Mouse (Mus musculus) left cerebral cortex, postnatal 14 days (tissue): ENCODE results near the gene Sspo. TPM values are rescaled to one million over a fixed set of nuclear protein-coding genes. Genes with fewer than 3 reads are reported as not detected.

Experiments used
- DNase-seq, 2 experiments: peaks; one replicate each; pipeline ENCODE4 v3.0.0; 2021 to 2022; ENCODE audit warnings: low spot score in 2 of 2, mixed read lengths in 1 of 2
- intact Hi-C: fragments of 180-260 bp; cut with DNase I; formaldehyde crosslinking; loops from one replicate; pipeline ENCODE4 v1.15.1; 2025
- long read RNA-seq, 2 experiments: library from polyadenylated mRNA; stranded (forward); transcript quantifications; one replicate each; pipeline ENCODE4 v2.0.0; 2021
- total RNA-seq, 2 experiments: library from RNA; stranded (reverse); gene quantifications; 2 replicates each; pipeline ENCODE4 v1.2.3; 2021

The Sspo gene
- total RNA-seq = under 1 TPM; 0.59 to 0.64 TPM
- long read RNA-seq, experiment 1 = 0 reads
- long read RNA-seq, experiment 2 = 0 reads

GRCm38 (mm10) chr6:48447929-48448328 lies at the start of gene Sspo:
Sspo (plus strand) TSS chr6:48448229.
- no peak for DNase-seq
- intact Hi-C loops = no loop called here

GRCm38 (mm10) chr6:48399906-48400305 lies 48.1 kb upstream of the Sspo start:
- intact Hi-C loops = loop anchor here (5.0 kb wide), 3 partner anchors 102 to 223 kb away; partner anchors contain the start of gene Atp6v0e2
- no peak for DNase-seq

DNA sequence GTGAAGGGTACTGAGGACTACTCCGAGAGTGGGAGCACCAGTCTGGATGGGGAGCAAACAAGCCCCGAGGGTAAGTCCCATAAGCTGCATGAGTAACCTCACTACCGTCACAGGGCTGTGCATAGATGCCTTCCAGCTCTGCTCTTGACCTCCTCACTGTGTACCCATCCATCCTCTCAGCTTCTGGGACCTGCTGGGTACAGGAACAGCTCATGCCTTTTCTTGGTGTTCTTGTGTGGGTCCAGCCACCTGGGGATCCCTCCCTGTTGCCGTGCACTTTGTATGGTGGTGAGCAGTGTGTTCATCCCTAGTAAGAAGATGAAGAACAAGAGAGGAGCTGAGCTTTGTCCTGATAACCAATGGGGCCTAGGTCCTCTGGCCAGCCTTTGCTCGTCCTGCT lies 44.0 kb upstream of the Sspo start:
- DNase-seq = no peak
- intact Hi-C loops = no loop called here

- no peak for DNase-seq
- intact Hi-C loops = no loop called here
Observed at GRCm38 (mm10) chr6:48409726-48410343, 38.2 kb upstream of the Sspo start.

DNA sequence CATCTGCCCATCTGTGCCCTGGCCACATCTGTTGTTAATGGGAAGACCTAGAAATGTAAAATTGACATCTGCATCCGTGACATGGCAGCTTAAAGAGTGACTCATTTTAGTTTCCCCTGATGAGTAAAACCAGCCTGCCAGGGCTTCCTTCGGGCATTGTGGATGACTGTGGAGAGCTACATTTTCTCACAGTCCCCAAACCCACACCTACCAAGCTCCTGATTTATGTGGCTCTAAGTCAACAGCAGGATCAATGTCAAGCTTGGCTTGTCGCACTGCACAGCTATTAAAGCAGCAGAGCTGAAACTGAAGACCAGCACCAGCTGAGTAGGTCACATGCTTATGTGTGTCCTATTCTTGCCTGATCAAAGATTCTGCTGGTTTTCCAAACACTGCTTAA lies 37.5 kb upstream of the Sspo start:
- intact Hi-C loops = no loop called here
- no peak for DNase-seq

DNA sequence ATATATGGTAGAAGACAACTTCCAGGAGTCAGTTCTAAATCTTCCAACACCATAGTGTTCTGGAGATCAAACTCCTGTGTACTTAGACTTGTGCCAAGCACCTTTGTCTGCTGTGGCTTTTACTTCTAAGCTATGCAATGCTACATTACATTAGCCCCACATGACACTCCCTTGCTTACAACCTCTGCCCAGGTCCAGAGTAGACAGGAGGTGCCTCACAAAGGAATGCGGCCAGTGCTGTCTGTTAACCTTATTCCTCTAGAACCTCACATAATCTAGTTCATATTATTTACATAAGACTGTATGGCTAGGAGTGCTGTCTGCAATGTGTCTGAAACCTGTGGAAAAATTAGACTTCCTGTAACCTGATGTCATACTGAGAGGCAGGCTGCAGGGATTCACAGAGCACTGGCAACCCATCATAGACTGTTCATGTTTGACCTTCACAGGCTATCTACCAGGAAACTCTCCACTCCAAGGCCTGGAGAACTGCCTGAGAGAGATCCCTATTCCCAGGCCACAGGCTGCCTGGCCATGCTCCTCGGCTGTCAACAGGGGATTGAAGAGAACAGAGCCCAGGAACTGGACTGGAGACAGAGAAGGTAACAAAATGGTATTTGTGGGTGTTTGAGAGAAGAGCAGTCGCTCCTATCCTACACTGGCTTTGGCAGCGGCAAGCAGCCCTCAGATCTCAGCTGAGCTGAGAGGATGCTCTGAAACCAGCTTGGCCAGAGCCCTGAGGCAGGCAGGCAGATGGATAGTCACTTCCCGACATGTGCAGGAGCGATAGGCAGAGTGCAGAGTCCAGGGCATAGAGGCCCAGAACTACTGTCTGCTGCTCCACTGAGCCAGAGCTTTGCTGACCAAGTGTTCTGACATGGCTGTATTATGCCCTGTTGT lies 36.6 kb upstream of the Sspo start:
- intact Hi-C loops = no loop called here
- no peak for DNase-seq

DNA sequence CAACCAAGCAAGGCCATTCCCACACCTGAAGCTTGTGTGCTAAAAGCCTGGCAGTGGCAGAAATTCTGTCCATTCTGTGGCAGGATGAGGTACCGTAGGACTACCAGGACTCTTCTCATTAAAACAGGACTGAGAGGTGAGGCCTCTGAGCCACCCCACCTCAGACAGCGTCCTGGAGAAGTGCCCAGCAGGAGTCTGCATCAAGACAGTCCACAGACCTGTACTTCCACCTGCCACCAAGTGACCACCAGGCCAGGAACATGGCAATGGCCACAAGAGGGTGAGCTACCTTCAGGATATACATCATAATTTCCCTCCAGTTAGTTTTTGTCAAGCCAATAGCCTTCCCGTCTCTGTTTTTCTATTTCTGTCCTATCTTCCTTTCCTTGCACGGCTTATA lies 35.9 kb upstream of the Sspo start:
- DNase-seq = no peak

GRCm38 (mm10) chr6:48412662-48413061 lies 35.4 kb upstream of the Sspo start:
- no peak for DNase-seq
- intact Hi-C loops = no loop called here

More for the DNA sequence above, 35.9 kb upstream of the Sspo start:
- intact Hi-C loops = no loop called here

DNA sequence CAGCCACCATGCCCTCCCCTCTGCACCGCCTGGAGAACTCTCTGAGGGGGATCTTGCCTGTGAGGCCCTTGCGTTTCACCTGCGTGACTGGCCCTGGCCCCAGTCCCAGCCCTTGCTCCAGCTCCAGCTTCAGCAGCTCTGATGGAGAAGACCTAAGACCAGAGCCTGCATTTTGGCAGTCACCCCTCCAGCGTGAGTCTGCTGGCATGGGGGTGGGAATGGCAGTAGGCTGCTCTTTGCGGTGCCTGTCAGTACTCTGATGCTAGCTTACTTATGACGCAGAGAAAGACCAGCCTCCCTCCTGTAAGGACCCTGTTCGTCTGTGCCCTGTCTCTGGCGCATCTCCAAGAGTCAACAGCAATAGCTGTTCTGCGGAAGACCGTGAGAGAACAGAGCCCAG lies 34.9 kb upstream of the Sspo start:
- DNase-seq = no peak
- intact Hi-C loops = no loop called here

DNA sequence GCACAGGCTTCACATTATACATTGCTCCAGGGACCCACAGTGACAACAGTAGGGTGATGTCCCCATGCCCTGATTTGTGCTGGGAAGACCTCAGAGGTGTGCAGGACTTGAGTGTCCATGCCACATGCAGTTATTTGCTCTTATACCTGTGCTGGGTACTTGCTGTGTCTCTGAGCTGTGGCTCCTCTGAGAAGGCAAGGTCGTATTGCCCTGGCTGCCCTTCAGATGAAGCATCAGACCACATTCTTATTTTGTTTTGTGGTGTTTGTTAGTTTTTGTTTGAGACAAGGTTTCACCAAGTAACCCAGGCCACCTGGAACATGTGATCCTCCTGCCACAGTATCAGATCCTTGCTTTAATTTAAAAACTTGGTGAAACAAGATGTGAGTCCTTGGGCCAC lies 33.1 kb upstream of the Sspo start:
- no peak for DNase-seq
- intact Hi-C loops = no loop called here

GRCm38 (mm10) chr6:48415636-48416035 lies 32.4 kb upstream of the Sspo start:
- intact Hi-C loops = no loop called here
- DNase-seq = no peak

DNA sequence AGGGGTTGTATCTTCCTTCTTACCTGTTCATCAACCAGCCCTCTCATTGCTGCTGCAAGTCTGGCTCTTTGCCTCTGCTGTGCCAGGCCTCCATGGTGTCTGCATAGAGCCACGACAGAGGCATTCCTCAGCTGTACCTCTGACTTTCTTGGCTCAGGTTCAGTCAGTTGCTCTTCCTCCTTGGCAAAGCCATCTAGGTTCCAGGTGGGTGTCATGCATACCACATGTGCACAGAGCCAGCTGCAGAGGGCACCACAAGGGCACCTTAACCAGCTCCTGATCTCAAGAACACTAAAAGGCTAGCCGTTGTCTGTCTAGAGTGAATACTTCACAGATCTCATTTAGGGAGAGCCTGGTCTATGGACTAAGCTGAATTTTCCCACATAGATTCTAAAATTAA lies 31.5 kb upstream of the Sspo start:
- intact Hi-C loops = no loop called here

DNA sequence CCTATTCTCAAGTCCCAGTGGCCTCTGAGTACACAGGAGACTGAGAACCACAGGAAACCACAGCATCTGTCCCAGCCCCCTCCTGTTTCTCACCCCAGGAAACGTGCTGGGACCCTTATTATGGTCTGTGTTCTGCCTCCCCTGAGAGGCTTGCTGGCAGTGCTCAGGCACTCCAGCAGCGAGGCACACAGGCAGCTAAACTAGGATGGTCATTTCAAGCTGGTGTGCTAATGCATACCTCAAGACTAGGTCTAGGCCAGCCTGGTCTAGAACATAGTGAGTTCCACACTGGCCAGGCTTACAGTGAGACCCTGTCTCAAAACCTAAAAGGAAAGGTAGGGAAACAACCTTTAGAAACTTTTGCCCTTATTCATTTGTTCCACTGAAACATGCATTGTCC lies 27.4 kb upstream of the Sspo start:
- DNase-seq = no peak
- intact Hi-C loops = no loop called here

More for the DNA sequence above, 31.5 kb upstream of the Sspo start:
- DNase-seq = no peak

- no peak for DNase-seq
- intact Hi-C loops = no loop called here
Observed at GRCm38 (mm10) chr6:48423336-48423735, 24.7 kb upstream of the Sspo start.

DNA sequence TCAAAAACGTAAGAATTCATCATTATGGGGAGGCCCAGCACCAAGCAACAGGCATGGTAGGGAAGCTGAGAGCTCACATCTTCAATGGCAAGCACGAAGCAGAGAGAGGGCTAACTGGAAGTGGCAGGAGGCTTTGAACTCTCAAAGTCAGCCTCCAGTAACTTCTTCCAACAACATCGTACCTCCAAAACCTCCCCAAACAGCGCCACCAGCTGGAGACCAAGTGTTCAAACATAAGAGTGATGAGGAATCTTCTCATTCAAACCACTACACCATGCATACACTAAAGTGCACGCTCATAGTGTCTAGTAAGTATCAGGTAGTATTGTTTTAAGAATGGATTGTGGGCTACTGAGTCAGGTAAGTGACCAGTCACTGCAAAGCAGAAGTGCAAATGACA lies 24.0 kb upstream of the Sspo start:
- no peak for DNase-seq
- intact Hi-C loops = no loop called here

GRCm38 (mm10) chr6:48426956-48427355 lies 21.1 kb upstream of the Sspo start:
- intact Hi-C loops = no loop called here
- DNase-seq = no peak

DNA sequence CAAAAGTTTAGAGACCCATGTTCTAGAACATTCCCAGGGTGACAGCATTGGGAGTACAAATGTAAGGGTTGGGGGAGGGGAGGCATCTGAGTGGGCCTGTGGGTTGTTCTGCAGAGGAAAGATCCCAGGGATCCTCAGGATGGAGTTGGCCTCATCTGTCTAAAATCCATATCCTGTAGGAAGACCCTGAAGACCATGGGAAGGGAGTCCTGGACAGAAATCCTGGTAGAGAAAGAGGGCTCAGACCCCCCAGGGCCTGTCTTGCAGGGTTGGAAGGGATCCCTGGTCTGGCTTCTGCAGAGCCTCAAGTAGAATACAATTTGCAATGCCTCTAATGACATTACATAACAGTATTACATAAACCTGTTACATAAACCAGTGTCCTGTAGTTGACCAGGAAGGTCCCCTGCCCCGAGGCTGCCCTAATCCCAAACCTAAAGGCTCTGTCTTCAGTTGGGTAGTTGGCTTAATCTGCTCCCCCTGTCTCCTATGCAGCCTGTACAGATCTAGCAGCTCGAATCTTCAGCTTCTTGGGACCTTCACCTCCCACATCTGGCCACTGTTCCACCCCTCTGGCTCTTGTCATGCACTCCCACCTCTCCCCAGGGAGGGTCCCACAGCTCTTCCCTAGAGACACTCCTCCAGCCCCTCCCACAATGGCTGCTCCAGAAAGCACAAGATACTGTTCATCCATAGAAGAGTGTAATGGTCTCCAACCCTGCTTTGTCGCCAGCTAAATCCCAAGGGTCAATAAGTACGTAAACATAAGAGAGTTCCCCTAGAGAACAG lies 19.1 kb upstream of the Sspo start:
- intact Hi-C loops = no loop called here
- no peak for DNase-seq

- DNase-seq = no peak
- intact Hi-C loops = no loop called here
Observed at GRCm38 (mm10) chr6:48430748-48431147, 17.3 kb upstream of the Sspo start.

DNA sequence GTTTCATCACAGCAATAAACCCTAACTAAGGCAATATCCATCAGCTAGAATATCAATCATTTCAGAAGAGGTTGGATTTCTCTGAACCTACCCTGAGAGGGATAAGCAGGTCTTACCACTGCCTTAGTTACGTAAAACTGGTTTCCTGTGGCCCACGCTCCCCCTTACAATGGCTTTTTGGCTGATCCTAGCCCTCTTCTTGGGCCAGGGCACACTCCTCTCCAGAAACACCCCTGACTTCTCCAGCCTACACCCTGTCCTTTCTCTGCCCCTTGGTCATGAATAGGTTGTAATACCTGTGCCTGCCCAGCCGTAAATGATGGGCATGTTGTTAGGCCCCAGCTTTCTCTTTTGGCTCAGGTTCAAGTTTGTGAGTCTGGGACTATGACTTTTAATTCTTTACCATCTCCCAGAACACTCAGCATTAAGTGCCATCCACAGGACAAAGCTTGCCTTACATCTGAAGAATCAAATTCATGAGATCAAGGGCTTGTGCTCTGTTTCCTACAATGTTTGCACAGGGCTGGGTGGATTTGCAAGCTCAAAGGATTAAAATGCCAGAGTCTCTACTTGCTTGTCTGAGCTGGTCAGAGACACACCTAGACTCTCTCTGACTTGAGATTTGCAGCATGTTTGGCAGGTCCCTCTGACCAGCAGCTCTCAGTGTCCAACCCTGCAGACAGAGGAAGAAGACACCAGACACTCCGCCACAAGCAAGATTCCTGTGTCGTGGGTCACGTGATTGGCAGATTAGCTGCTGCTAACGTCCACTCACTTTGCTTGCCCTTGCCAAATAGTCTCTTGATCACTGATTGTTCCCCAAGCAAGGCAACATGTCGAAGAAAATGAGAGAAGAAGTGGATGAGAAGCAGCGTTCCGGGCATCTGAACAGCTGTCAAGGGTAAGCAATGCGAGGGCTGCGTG lies 14.9 kb upstream of the Sspo start:
- intact Hi-C loops = no loop called here
- no peak for DNase-seq
